Mouse (Mus musculus) hindbrain, embryonic 14.5 days (tissue): ENCODE data around the gene Asrgl1. TPM values are rescaled to one million over a fixed set of nuclear protein-coding genes. Genes with fewer than 3 reads are reported as not detected.
A peak's percentile ranks its signal among the peaks of the same experiment; 100 is the strongest.
"Not testable (repeated sequence)": the region's sequence is repeated elsewhere in the genome, so short reads cannot be mapped to it uniquely, and the experiment has no call there.

Source experiments
- ATAC-seq: fragments of 200-750 bp; cut with Nextera tagmentation; 2 replicates; pipeline ENCODE4 v1.8.0; 2017; ENCODE audit warnings: moderate number of reproducible peaks, mild to moderate bottlenecking, moderate TSS enrichment, moderate library complexity; ENCODE audit not compliant: low FRiP score
- DNase-seq: peaks from one replicate; pipeline ENCODE4 v3.0.0-alpha.2; 2015; ENCODE audit warnings: low spot score
- H3K27ac ChIP-seq: fragments of 300-500 bp; sonication (generic); 2 replicates; pipeline ENCODE4 v1.5.1; 2014; ENCODE audit warnings: mild to moderate bottlenecking, moderate library complexity
- H3K27me3 ChIP-seq: fragments of 300-500 bp; sonication (generic); 2 replicates; pipeline ENCODE4 v1.6.1; 2014; ENCODE audit warnings: mild to moderate bottlenecking, low read length, mixed read lengths; ENCODE audit not compliant: control insufficient read depth, insufficient read depth
- H3K36me3 ChIP-seq: fragments of 300-500 bp; sonication (generic); replicated peaks from 2 replicates; pipeline ENCODE4 v1.6.1; 2014; ENCODE audit not compliant: control insufficient read depth, insufficient read depth
- H3K4me1 ChIP-seq: fragments of 300-500 bp; sonication (generic); replicated peaks from 2 replicates; pipeline ENCODE4 v1.6.1; 2014; ENCODE audit warnings: antibody characterized with exemption, low read length, mixed read lengths; ENCODE audit not compliant: control insufficient read depth, insufficient read depth
- H3K4me2 ChIP-seq: fragments of 300-500 bp; sonication (generic); replicated peaks from 2 replicates; pipeline ENCODE4 v1.6.1; 2014; ENCODE audit warnings: mild to moderate bottlenecking, moderate library complexity
- H3K4me3 ChIP-seq: fragments of 300-500 bp; sonication (generic); replicated peaks from 2 replicates; pipeline ENCODE4 v1.5.1; 2014; ENCODE audit warnings: mild to moderate bottlenecking, low read length
- H3K9ac ChIP-seq: fragments of 300-500 bp; sonication (generic); 2 replicates; pipeline ENCODE4 v1.6.1; 2014
- H3K9me3 ChIP-seq: fragments of 300-500 bp; sonication (generic); 2 replicates; pipeline ENCODE4 v1.6.1; 2016; ENCODE audit warnings: low read length; ENCODE audit not compliant: control insufficient read depth
- WGBS: fragments of 180-500 bp; shearing (Covaris S2); extraction: QIAGEN DNeasy Blood & Tissue Kit; methylation state at CpG from one replicate; pipeline ENCODE4 v1.1.7; 2014; 5-methylcytosine and 5-hydroxymethylcytosine counted together
- polyA plus RNA-seq: library from polyadenylated mRNA; unstranded; fragments of >200 nt; fragmentation: Nextera tagmentation; extraction: Ambion mirVana; gene quantifications from 2 replicates; pipeline ENCODE4 v1.2.1, GENCODE M21; 2014

The Asrgl1 gene
- polyA plus RNA-seq, 1 experiment from 2014 or later = 27.0 TPM

DNA sequence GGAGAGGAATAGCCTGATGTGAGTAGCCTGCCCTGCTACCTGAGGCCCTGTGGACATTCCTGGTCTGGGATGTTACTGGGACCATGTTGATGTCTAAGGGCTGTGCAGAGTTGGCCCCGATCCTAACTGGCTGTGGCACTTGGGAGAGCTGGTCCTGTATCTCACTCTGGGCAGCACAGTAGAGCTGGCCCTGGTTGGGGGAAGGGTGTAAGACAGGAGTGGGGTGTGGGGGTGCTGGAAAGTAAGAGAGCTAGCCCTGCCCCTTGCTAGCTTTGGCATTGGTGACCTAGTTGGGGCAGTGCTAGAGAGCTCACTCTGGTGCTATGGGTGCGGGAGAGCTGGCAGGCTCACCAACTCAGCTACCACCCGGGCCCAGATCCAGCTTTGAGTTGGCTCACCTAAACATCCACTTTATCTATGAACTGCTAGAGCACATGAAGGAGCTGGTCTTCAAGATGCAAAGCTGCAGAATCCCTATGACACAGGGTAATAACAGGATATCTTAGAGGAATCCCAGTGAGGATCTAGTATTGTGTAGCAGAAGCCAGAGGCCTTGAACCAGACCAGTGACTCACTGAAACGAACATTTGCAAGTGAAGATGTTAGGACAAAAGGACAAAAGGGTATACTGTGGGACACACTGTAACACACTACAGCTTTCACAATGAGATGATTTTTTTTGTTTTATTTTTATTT lies 6.8 kb downstream of the Asrgl1 start:
- no peak overlapping the region for H3K4me2 ChIP-seq
- no peaks in the 10 kb centered on the region for H3K9me3 ChIP-seq
- DNase-seq = no peak
- H3K4me3 ChIP-seq = no peak overlapping the region
- H3K27ac ChIP-seq = no peak overlapping the region
- no peak for ATAC-seq
- no peaks in the 10 kb centered on the region for H3K27me3 ChIP-seq
- H3K9ac ChIP-seq = no peak overlapping the region
- no peaks in the 10 kb centered on the region for H3K4me1 ChIP-seq
- H3K36me3 ChIP-seq = 0 out of 2 replicates have a peak, but pooled peaks cover 3% of the 10 kb centered on the region
- 92% methylated on average over 4 of the region's 4 CpGs for WGBS

DNA sequence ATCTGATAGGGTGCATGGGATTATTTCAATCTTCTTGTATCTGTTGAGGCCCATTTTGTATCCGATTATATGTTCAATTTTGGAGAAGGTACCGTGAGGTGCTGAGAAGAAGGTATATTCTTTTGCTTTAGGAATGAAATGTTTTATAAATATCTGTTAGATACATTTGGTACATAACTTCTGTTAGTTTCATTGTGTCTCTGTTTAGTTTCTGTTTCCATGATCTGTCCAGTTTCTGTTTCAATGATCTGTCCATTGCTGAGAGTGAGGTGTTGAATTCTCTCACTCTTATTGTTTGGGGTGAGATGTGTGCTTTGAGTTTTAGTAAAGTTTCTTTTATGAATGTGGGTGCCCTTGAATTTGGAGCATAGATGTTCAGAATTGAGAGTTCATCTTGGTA lies 11.4 kb downstream of the Asrgl1 start:
- not testable (repeated sequence) for H3K9ac ChIP-seq, H3K36me3 ChIP-seq, H3K4me2 ChIP-seq, ATAC-seq, H3K4me3 ChIP-seq, H3K4me1 ChIP-seq, H3K9me3 ChIP-seq, H3K27me3 ChIP-seq, DNase-seq, H3K27ac ChIP-seq
- 97% methylated on average over 2 of the region's 2 CpGs for WGBS

DNA sequence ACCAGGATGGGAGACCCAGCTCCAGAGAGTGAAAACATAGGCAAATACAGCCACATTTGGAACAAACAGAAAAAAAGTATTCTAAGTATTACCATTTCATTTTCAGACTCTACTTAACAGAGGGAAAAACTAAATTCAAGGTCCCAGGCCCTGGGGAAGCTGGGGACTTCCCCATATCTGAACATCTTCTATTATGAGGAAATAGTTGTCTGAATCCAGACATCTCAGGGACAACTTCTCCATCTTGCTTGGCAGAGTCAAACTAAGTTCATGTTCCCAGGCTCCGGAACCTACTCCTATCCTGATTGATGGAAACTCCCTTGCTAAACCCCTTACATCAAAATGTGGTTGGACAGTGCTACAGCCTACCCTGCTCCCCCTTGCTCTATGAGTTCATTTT lies 13.0 kb downstream of the Asrgl1 start:
- DNase-seq (no peak), ATAC-seq (no peak)
- H3K36me3 ChIP-seq = no peaks in the 10 kb centered on the region; the same call in 1 of the 2 replicates
- H3K4me2 ChIP-seq = no peak overlapping the region
- no peaks in the 10 kb centered on the region for H3K27me3 ChIP-seq
- WGBS = 94% methylated on average over 1 of the region's 1 CpGs
- no peaks in the 10 kb centered on the region for H3K4me1 ChIP-seq
- H3K9me3 ChIP-seq = no peaks in the 10 kb centered on the region
- H3K27ac ChIP-seq = no peak overlapping the region
- no peak overlapping the region for H3K4me3 ChIP-seq
- no peak overlapping the region for H3K9ac ChIP-seq

- no peak for DNase-seq
- 89% methylated on average over 3 of the region's 3 CpGs for whole genome bisulfite sequencing
- Histone ChIP-seq H3K4me1 (no peaks in the 10 kb centered on the region), H3K9me3 (no peaks in the 10 kb centered on the region), H3K36me3 (peaks cover 11% of the 10 kb centered on the region; the same call in 1 of the 2 replicates), H3K4me3 (no peak overlapping the region), H3K27ac (no peak overlapping the region), H3K9ac (no peak overlapping the region), H3K4me2 (no peak overlapping the region), H3K27me3 (no peaks in the 10 kb centered on the region)
- no peak for ATAC-seq
These were observed 15.6 kb downstream of the Asrgl1 start for GRCm38 (mm10) chr19:9119655-9120425.

- Histone ChIP-seq H3K4me3 (no peak overlapping the region), H3K9me3 (no peaks in the 10 kb centered on the region), H3K4me1 (no peaks in the 10 kb centered on the region), H3K36me3 (peaks cover 31% of the 10 kb centered on the region), H3K9ac (no peak overlapping the region), H3K27ac (no peak overlapping the region), H3K4me2 (no peak overlapping the region), H3K27me3 (no peaks in the 10 kb centered on the region)
- DNase-seq (no peak), ATAC-seq (no peak; the same call in 1 of the 2 replicates)
- WGBS = 77% methylated on average over 5 of the region's 5 CpGs
These were observed 18.2 kb downstream of the Asrgl1 start for GRCm38 (mm10) chr19:9117275-9117674.

- WGBS = 89% methylated on average over 4 of the region's 4 CpGs
- Histone ChIP-seq H3K27ac (no peak overlapping the region), H3K27me3 (no peaks in the 10 kb centered on the region), H3K4me1 (no peaks in the 10 kb centered on the region), H3K4me3 (no peak overlapping the region), H3K9ac (no peak overlapping the region), H3K9me3 (no peaks in the 10 kb centered on the region), H3K4me2 (no peak overlapping the region), H3K36me3 (peaks cover 31% of the 10 kb centered on the region)
- ATAC-seq (no peak), DNase-seq (no peak)
These were observed 19.2 kb downstream of the Asrgl1 start for GRCm38 (mm10) chr19:9116268-9116667.

GRCm38 (mm10) chr19:9112043-9112442 lies 23.4 kb downstream of the Asrgl1 start:
- WGBS = 81% methylated on average over 8 of the region's 8 CpGs
- Histone ChIP-seq H3K9ac (no peak overlapping the region), H3K4me1 (no peaks in the 10 kb centered on the region), H3K27me3 (no peaks in the 10 kb centered on the region), H3K36me3 (peaks cover 31% of the 10 kb centered on the region), H3K27ac (no peak overlapping the region), H3K4me3 (no peak overlapping the region), H3K9me3 (no peaks in the 10 kb centered on the region), H3K4me2 (no peak overlapping the region)
- DNase-seq (no peak), ATAC-seq (no peak)

DNA sequence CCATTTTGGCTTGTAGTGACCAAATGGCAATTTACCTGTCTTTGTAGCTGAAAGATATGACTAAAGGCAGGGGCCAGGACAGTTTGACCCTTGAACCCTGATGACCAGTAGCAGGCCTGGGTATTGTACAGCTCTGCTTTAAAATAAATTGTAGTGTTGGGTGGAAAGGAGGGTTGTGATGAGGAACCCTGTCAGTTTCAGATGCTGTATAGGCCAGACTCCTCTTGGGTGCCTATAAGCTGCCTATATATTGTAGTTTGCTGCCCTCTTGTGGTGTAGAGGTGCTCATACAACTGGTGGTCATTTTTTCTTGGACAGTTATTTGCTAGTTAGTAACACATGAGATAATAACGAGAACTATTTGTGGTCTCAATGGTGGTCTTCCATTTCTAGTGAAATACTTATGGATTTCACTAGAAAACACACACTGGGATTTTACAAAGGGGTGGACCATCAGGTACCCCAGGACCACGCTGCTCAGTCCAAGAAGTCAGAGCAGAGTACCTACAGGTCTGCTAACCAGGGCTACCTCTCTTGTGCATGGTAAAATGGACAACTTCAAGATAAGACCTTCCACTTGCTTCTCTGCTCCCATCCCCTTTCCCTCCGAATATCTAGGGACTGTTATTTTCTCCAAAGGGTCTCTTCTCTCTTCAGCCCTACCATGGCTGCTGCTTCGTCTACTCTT lies 25.1 kb downstream of the Asrgl1 start:
- Histone ChIP-seq H3K27me3 (no peaks in the 10 kb centered on the region), H3K9ac (no peak overlapping the region), H3K9me3 (no peaks in the 10 kb centered on the region), H3K4me3 (no peak overlapping the region), H3K27ac (no peak overlapping the region), H3K4me1 (no peaks in the 10 kb centered on the region), H3K36me3 (peaks cover 21% of the 10 kb centered on the region), H3K4me2 (no peak overlapping the region)
- ATAC-seq (peak; percentile 85), DNase-seq (peak; percentile 90)
- 64% methylated on average over 4 of the region's 4 CpGs for WGBS

DNA sequence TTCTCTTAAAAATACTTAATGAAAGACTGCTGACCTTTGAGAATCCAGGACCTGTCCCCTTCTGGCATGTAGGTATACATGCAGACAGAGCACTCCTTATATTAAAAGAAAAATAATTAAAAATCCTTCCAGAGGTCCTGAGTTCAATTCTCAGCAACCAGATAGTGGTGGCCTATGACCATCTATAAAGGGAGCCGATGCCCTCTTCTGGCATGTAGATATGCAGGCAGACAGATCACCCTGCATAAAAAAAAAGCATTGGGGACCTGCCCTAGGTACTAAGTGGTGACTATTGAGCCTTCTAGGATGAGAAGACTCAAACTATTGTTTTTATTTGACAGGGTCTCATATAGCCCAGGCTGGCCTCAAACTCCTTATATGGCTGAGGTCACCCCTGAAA lies 26.9 kb downstream of the Asrgl1 start:
- no peak overlapping the region for H3K4me2 ChIP-seq
- ATAC-seq = no peak

More for the DNA sequence above, 26.9 kb downstream of the Asrgl1 start:
- H3K27ac ChIP-seq = no peak overlapping the region
- no peak overlapping the region for H3K9ac ChIP-seq
- no peak overlapping the region for H3K4me3 ChIP-seq
- peaks cover 9% of the 10 kb centered on the region for H3K36me3 ChIP-seq
- H3K27me3 ChIP-seq = no peaks in the 10 kb centered on the region
- no peak for DNase-seq
- no peaks in the 10 kb centered on the region for H3K9me3 ChIP-seq
- 83% methylated on average over 1 of the region's 1 CpGs for WGBS
- H3K4me1 ChIP-seq = no peaks in the 10 kb centered on the region
